Mouse (Mus musculus) heart, postnatal 10 days (tissue): ENCODE results near the gene Asl. TPM values are rescaled to one million over a fixed set of nuclear protein-coding genes. Genes with fewer than 3 reads are reported as not detected.

Experiments used
- DNase-seq, 2 experiments: peaks; one replicate each; pipeline ENCODE4 v3.0.0; 2021
- intact Hi-C: fragments of 180-260 bp; cut with DNase I; formaldehyde crosslinking; loops from one replicate; pipeline ENCODE4 v1.15.1; 2025
- total RNA-seq, 2 experiments: library from RNA; stranded (reverse); gene quantifications; 2 replicates each; pipeline ENCODE4 v1.2.3; 2021

The Asl gene
- 10 to 100 TPM in 1 of 2 experiments, 1 to 10 TPM in 1; 9.6 to 10.0 TPM for total RNA-seq

- intact Hi-C loops, result no loop called here
- DNase-seq, result peak; percentile 87 to 90
Measured at GRCm38 (mm10) chr5:130029142-130029897, at the start of gene Asl, which contains the start of gene Crcp. TSS of gene Asl (minus strand) at chr5:130029247. TSS of gene Crcp (plus strand) at chr5:130029290.

- intact Hi-C loops, result no loop called here
- DNase-seq, result no peak
Measured at GRCm38 (mm10) chr5:130078834-130079156, 49.7 kb upstream of the Asl start.

GRCm38 (mm10) chr5:130078096-130078833 is 49.2 kb upstream of the Asl start:
- intact Hi-C loops, result no loop called here
- DNase-seq, result peak in 1 of 2 experiments; percentile 40

GRCm38 (mm10) chr5:130076396-130076795 is 47.3 kb upstream of the Asl start:
- peak; percentile 51 to 58 for DNase-seq
- intact Hi-C loops, result no loop called here

GRCm38 (mm10) chr5:130074491-130074890 is 45.4 kb upstream of the Asl start:
- intact Hi-C loops, result no loop called here
- DNase-seq, result no peak

- DNase-seq, result no peak
- intact Hi-C loops, result no loop called here
Measured at GRCm38 (mm10) chr5:130073026-130073425, 44.0 kb upstream of the Asl start, which contains the start of gene Tpst1. TSS of gene Tpst1 (plus strand) at chr5:130073326.

- DNase-seq, result no peak
- intact Hi-C loops, result no loop called here
Measured at GRCm38 (mm10) chr5:130067841-130068264, 38.8 kb upstream of the Asl start.

GRCm38 (mm10) chr5:130065579-130065978 is 36.5 kb upstream of the Asl start:
- intact Hi-C loops, result no loop called here
- DNase-seq, result no peak

GRCm38 (mm10) chr5:130063760-130064159 is 34.7 kb upstream of the Asl start:
- intact Hi-C loops, result no loop called here
- DNase-seq, result no peak

- DNase-seq, result peak in 1 of 2 experiments; percentile 43
- intact Hi-C loops, result no loop called here
Measured at GRCm38 (mm10) chr5:130062096-130062495, 33.0 kb upstream of the Asl start.

GRCm38 (mm10) chr5:130060329-130060665 is 31.2 kb upstream of the Asl start:
- intact Hi-C loops, result no loop called here
- DNase-seq, result no peak

- DNase-seq, result peak; percentile 67 to 76
Measured at GRCm38 (mm10) chr5:130059413-130060328, 30.6 kb upstream of the Asl start.

GRCm38 (mm10) chr5:130056303-130056702 is 27.3 kb upstream of the Asl start:
- no peak for DNase-seq
- intact Hi-C loops, result no loop called here

More at GRCm38 (mm10) chr5:130059413-130060328, 30.6 kb upstream of the Asl start:
- intact Hi-C loops, result no loop called here

- DNase-seq, result no peak
- intact Hi-C loops, result no loop called here
Measured at GRCm38 (mm10) chr5:130055688-130056087, 26.6 kb upstream of the Asl start.

- no peak for DNase-seq
- intact Hi-C loops, result no loop called here
Measured at GRCm38 (mm10) chr5:130052955-130053354, 23.9 kb upstream of the Asl start.

GRCm38 (mm10) chr5:130052510-130052909 is 23.5 kb upstream of the Asl start:
- peak in 1 of 2 experiments; percentile 51 for DNase-seq
- intact Hi-C loops, result no loop called here

- intact Hi-C loops, result no loop called here
- DNase-seq, result no peak
Measured at GRCm38 (mm10) chr5:130051073-130051860, 22.2 kb upstream of the Asl start.

- no peak for DNase-seq
- intact Hi-C loops, result no loop called here
Measured at GRCm38 (mm10) chr5:130050416-130050815, 21.4 kb upstream of the Asl start.

- intact Hi-C loops, result no loop called here
- DNase-seq, result peak; percentile 70 to 71
Measured at GRCm38 (mm10) chr5:130048786-130049520, 19.9 kb upstream of the Asl start.
